In genomic region chr5:92774893-92775292, GRCm38 (mm10) we compare ENCODE assay signal across 22 mouse cellular contexts.
DNase-seq lines count a peak whose midpoint lies in the region; ATAC-seq lines count a peak whose summit lies in the region.
"Had no signal": no experiment of that assay in that cellular context is flagged by ENCODE, and none has a peak within 500 bp of the region (broad histone marks: within the 10 kb centered on the region; RNA-seq: fewer than 3 reads in every experiment).

No protein-coding gene starts in this region.

- H3K36me3 ChIP-seq in heart, embryonic 15.5 days, result no peaks in the 10 kb centered on the region
- no peaks in the 10 kb centered on the region for H3K36me3 ChIP-seq in intestine, embryonic 16.5 days (ENCODE audit: control insufficient read depth, insufficient read depth, low read length)
- no peaks in the 10 kb centered on the region for H3K36me3 ChIP-seq in stomach, embryonic 14.5 days (ENCODE audit: control insufficient read depth, insufficient read depth, low read length)
- H3K36me3 ChIP-seq: embryonic facial prominence, embryonic 13.5 days; forebrain, embryonic 12.5 days; heart, embryonic 10.5 days; hindbrain, embryonic 12.5 days had no signal

- no peak overlapping the region for H3K4me2 ChIP-seq in heart, embryonic 15.5 days
- no peak overlapping the region for H3K4me2 ChIP-seq in intestine, embryonic 16.5 days (ENCODE audit: low read depth, low read length)
- no peak overlapping the region for H3K4me2 ChIP-seq in stomach, embryonic 14.5 days (replicated peaks; ENCODE audit: low read depth, low read length)
- H3K4me2 ChIP-seq: embryonic facial prominence, embryonic 13.5 days; forebrain, embryonic 12.5 days; hindbrain, embryonic 12.5 days had no signal

- no peaks in the 10 kb centered on the region for H3K27me3 ChIP-seq in heart, embryonic 15.5 days
- no peaks in the 10 kb centered on the region for H3K27me3 ChIP-seq in intestine, embryonic 16.5 days (replicated peaks; ENCODE audit: control insufficient read depth, insufficient read depth, low read length)
- no peaks in the 10 kb centered on the region for H3K27me3 ChIP-seq in stomach, embryonic 14.5 days (ENCODE audit: control insufficient read depth, insufficient read depth, low read length)
- H3K27me3 ChIP-seq: embryonic facial prominence, embryonic 13.5 days; forebrain, embryonic 12.5 days; hindbrain, embryonic 12.5 days had no signal

- WGBS in heart, embryonic 15.5 days, result 97% methylated on average over 3 of the region's 3 CpGs
- 94% methylated on average over 3 of the region's 3 CpGs for WGBS in intestine, embryonic 16.5 days
- WGBS in stomach, embryonic 14.5 days, result 90% methylated on average over 3 of the region's 3 CpGs

- DNase-seq in heart, postnatal 14 days, result no peak
- DNase-seq in neural tube, embryonic 10.5 days (ENCODE audit: extremely low spot score, low spot score), result no peak
- DNase-seq in lung, postnatal 25 days (ENCODE audit: low spot score), result no peak
- DNase-seq in spleen, postnatal 14 days (ENCODE audit: low spot score in 2 of 2), result no peak
- DNase-seq: adrenal gland, adult 2 months; adrenal gland, postnatal 25 days; B cell, adult 2 months; cerebellum, adult 18-20 months; cerebellum, adult 9-11 months; cerebellum, postnatal 36 days; gastrocnemius, postnatal 10 days; heart, adult 18-20 months; heart, postnatal 4 days had no signal

- no peak for ATAC-seq in heart, embryonic 15.5 days (replicated peaks; ENCODE audit: insufficient number of reproducible peaks, insufficient read depth, low FRiP score, low read depth)
- ATAC-seq in intestine, embryonic 16.5 days, result peak; percentile 45
- ATAC-seq in stomach, embryonic 14.5 days (ENCODE audit: insufficient number of reproducible peaks, insufficient read depth, low FRiP score, low read depth), result peak; percentile 46; the same call in 1 of the 2 replicates
- ATAC-seq: CD4-positive, CD25-positive, alpha-beta regulatory T cell, adult 4 months; forebrain, embryonic 16.5 days had no signal

- H3K9me3 ChIP-seq in heart, embryonic 15.5 days (replicated peaks), result no peaks in the 10 kb centered on the region
- H3K9me3 ChIP-seq in intestine, embryonic 16.5 days (ENCODE audit: control insufficient read depth, low read length), result no peaks in the 10 kb centered on the region
- no peaks in the 10 kb centered on the region for H3K9me3 ChIP-seq in stomach, embryonic 14.5 days (ENCODE audit: control insufficient read depth, low read depth, low read length)
- H3K9me3 ChIP-seq: embryonic facial prominence, embryonic 13.5 days; forebrain, embryonic 12.5 days; heart, embryonic 10.5 days had no signal

- intact Hi-C loops in heart, postnatal 14 days (cut with DNase I), result no loop called here

- H3K9ac ChIP-seq in heart, embryonic 15.5 days, result no peak overlapping the region
- H3K9ac ChIP-seq in intestine, embryonic 16.5 days (ENCODE audit: low read depth, low read length), result no peak overlapping the region
- no peak overlapping the region for H3K9ac ChIP-seq in stomach, embryonic 14.5 days (replicated peaks; ENCODE audit: low read depth, low read length)
- H3K9ac ChIP-seq: embryonic facial prominence, embryonic 13.5 days; forebrain, embryonic 12.5 days; hindbrain, embryonic 12.5 days had no signal

- peak overlapping the region; percentile 62; the same call in 1 of the 2 replicates for H3K27ac ChIP-seq in heart, embryonic 15.5 days
- no peak overlapping the region for H3K27ac ChIP-seq in intestine, embryonic 16.5 days (ENCODE audit: low read length)
- no peak overlapping the region for H3K27ac ChIP-seq in stomach, embryonic 14.5 days (ENCODE audit: low read length)
- H3K27ac ChIP-seq: embryonic facial prominence, embryonic 13.5 days; forebrain, embryonic 12.5 days; hindbrain, embryonic 12.5 days had no signal

- H3K4me3 ChIP-seq in heart, embryonic 15.5 days, result no peak overlapping the region
- no peak overlapping the region for H3K4me3 ChIP-seq in intestine, embryonic 16.5 days (ENCODE audit: low read length)
- no peak overlapping the region for H3K4me3 ChIP-seq in stomach, embryonic 14.5 days (ENCODE audit: low read depth, low read length)
- H3K4me3 ChIP-seq: embryonic facial prominence, embryonic 13.5 days; forebrain, embryonic 12.5 days; heart, embryonic 10.5 days; hindbrain, embryonic 12.5 days had no signal

- peaks cover 19% of the 10 kb centered on the region for H3K4me1 ChIP-seq in heart, embryonic 15.5 days (replicated peaks)
- H3K4me1 ChIP-seq in intestine, embryonic 16.5 days (ENCODE audit: control insufficient read depth, insufficient read depth, low read length), result no peaks in the 10 kb centered on the region
- no peaks in the 10 kb centered on the region for H3K4me1 ChIP-seq in stomach, embryonic 14.5 days (ENCODE audit: control insufficient read depth, insufficient read depth, low read length)
- H3K4me1 ChIP-seq: embryonic facial prominence, embryonic 13.5 days; forebrain, embryonic 12.5 days; hindbrain, embryonic 12.5 days had no signal
